Mouse (Mus musculus) lung, embryonic 14.5 days (tissue): ENCODE results near the gene Fkbp3. TPM values are rescaled to one million over a fixed set of nuclear protein-coding genes. Genes with fewer than 3 reads are reported as not detected.

Experiments used
- ATAC-seq: fragments of 200-750 bp; cut with Nextera tagmentation; 2 replicates; pipeline ENCODE4 v1.8.0; 2017; ENCODE audit warnings: mild to moderate bottlenecking, moderate TSS enrichment, moderate library complexity; ENCODE audit not compliant: insufficient read depth
- DNase-seq: peaks from one replicate; pipeline ENCODE4 v3.0.0-alpha.2; 2015
- H3K27ac ChIP-seq: fragments of 300-500 bp; sonication (generic); 2 replicates; pipeline ENCODE4 v1.5.1; 2014; ENCODE audit warnings: low read depth, mild to moderate bottlenecking, moderate library complexity
- H3K27me3 ChIP-seq: fragments of 300-500 bp; sonication (generic); 2 replicates; pipeline ENCODE4 v1.6.1; 2014; ENCODE audit warnings: low read length, control low read depth; ENCODE audit not compliant: insufficient read depth
- H3K36me3 ChIP-seq: fragments of 300-500 bp; sonication (generic); 2 replicates; pipeline ENCODE4 v1.6.1; 2014; ENCODE audit warnings: control low read depth; ENCODE audit not compliant: insufficient read depth
- H3K4me1 ChIP-seq: fragments of 300-500 bp; sonication (generic); 2 replicates; pipeline ENCODE4 v1.6.1; 2014; ENCODE audit warnings: antibody characterized with exemption, control low read depth; ENCODE audit not compliant: insufficient read depth
- H3K4me2 ChIP-seq: fragments of 300-500 bp; sonication (generic); 2 replicates; pipeline ENCODE4 v1.6.1; 2014; ENCODE audit warnings: mild to moderate bottlenecking
- H3K4me3 ChIP-seq: fragments of 300-500 bp; sonication (generic); 2 replicates; pipeline ENCODE4 v1.5.1; 2014; ENCODE audit warnings: low read depth, low read length
- H3K9ac ChIP-seq: fragments of 300-500 bp; sonication (generic); 2 replicates; pipeline ENCODE4 v1.6.1; 2014
- H3K9me3 ChIP-seq: fragments of 300-500 bp; sonication (generic); 2 replicates; pipeline ENCODE4 v1.6.1; 2016; ENCODE audit warnings: low read depth, low read length, control low read depth
- CTCF ChIP-seq: IDR thresholded peaks from 2 replicates; pipeline ENCODE4 v1.5.1; 2016; ENCODE audit warnings: antibody characterized with exemption, low read depth
- WGBS: fragments of 180-500 bp; shearing (Covaris S2); extraction: QIAGEN DNeasy Blood & Tissue Kit; methylation state at CpG from one replicate; pipeline ENCODE4 v1.1.7; 2014; 5-methylcytosine and 5-hydroxymethylcytosine counted together
- polyA plus RNA-seq: library from polyadenylated mRNA; unstranded; fragments of >200 nt; fragmentation: Nextera tagmentation; extraction: Ambion mirVana; gene quantifications from 2 replicates; pipeline ENCODE4 v1.2.1, GENCODE M21; 2014

Fkbp3 gene
- polyA plus RNA-seq, 1 experiment from 2014 or later: 408 TPM

- peak; percentile 97 for DNase-seq
- Histone ChIP-seq H3K27me3 (no peaks in the 10 kb centered on the region), H3K9ac (peak within 1 kb of the TSS; percentile 95), H3K27ac (peak within 1 kb of the TSS; percentile 90), H3K4me3 (peak within 1 kb of the TSS; percentile 97), H3K9me3 (no peaks in the 10 kb centered on the region), H3K4me1 (peaks cover 6% of the 10 kb centered on the region), H3K4me2 (peak within 1 kb of the TSS; percentile 77), H3K36me3 (no peaks in the 10 kb centered on the region)
- WGBS: under 1% methylated on average over 65 of the region's 65 CpGs
- ATAC-seq: peak; percentile 97
- no peak for TF ChIP-seq CTCF
Observed at GRCm38 (mm10) chr12:65036190-65036870, 37.5 kb downstream of the Fkbp3 start, which contains the start of gene Prpf39. Gene Prpf39 (plus strand): TSS chr12:65036333.

DNA sequence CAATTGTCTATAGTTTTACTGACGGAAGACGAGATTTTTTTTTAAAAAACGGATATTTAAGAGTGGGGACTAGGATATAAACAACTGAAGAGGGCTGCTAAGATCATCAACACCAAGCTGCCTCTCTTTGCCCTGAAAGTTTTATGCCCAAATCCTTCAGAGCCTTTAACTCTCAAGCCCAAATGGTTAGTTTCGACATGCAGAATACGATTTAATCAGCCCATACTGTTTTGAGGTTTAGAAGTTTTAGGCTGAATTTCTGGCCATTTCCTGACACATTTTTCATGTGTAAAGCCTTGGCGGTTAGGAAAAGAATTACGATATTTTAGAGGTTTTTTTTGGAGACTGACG is 38.0 kb downstream of the Fkbp3 start:
- Histone ChIP-seq H3K4me3 (peak overlapping the region; percentile 97), H3K27me3 (no peaks in the 10 kb centered on the region), H3K4me2 (peak overlapping the region; percentile 77), H3K4me1 (peaks cover 6% of the 10 kb centered on the region), H3K9me3 (no peaks in the 10 kb centered on the region), H3K36me3 (no peaks in the 10 kb centered on the region), H3K9ac (no peak overlapping the region), H3K27ac (no peak overlapping the region)
- ATAC-seq: no peak; the same call in 1 of the 2 replicates
- WGBS: 44% methylated on average over 8 of the region's 8 CpGs
- TF ChIP-seq CTCF: no peak
- DNase-seq: no peak

DNA sequence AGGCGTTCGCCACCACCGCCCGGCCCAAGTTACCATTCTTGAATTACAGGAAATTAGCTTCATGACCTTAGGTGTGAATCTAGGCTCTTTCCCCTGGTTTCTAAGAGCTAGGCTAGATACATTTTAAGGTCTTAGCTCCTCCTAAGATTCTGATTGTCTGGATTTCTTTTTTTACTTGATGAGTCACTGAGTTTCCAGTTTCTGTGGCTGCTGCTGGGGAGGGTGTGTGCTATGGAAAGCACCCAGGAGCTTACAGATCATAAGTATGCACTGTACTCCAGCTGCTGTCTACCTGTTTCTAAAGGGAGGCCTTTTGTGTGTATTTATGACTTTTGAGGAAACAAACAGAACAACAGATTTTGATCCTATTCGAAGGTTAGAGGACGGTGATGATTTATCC is 51.0 kb downstream of the Fkbp3 start:
- Histone ChIP-seq H3K27me3 (no peaks in the 10 kb centered on the region), H3K4me3 (no peak overlapping the region), H3K4me1 (no peaks in the 10 kb centered on the region), H3K27ac (no peak overlapping the region), H3K9me3 (no peaks in the 10 kb centered on the region), H3K9ac (no peak overlapping the region), H3K4me2 (no peak overlapping the region), H3K36me3 (peaks cover 21% of the 10 kb centered on the region)
- TF ChIP-seq CTCF: no peak
- WGBS: 98% methylated on average over 6 of the region's 6 CpGs
- ATAC-seq (no peak), DNase-seq (no peak)

Other genes starting within 250 kb of the Fkbp3 start
- gene Gm527, start 156.1 kb downstream of the Fkbp3 start, polyA plus RNA-seq: 1.3 and 1.8 TPM in 2 replicates
- gene Klhl28, start 108.5 kb downstream of the Fkbp3 start, polyA plus RNA-seq: 13.1 and 15.1 TPM in 2 replicates
- gene Togaram1, start 108.2 kb downstream of the Fkbp3 start, polyA plus RNA-seq: 30.7 and 32.2 TPM in 2 replicates
- 60.3 and 61.1 TPM in 2 replicates for gene Prpf39, start 37.7 kb downstream of the Fkbp3 start, polyA plus RNA-seq
- 12.0 and 17.6 TPM in 2 replicates for gene Fancm, start 1.6 kb upstream of the Fkbp3 start, polyA plus RNA-seq
- gene Mis18bp1, start 98.6 kb upstream of the Fkbp3 start, polyA plus RNA-seq: 74.0 and 74.2 TPM in 2 replicates
- not detected in 2 replicates for gene Wdr20rt, start 151.5 kb upstream of the Fkbp3 start, polyA plus RNA-seq